Mouse (Mus musculus) testis, adult 2 months (tissue): ENCODE results near the gene Sell.

Experiments
- CTCF ChIP-seq: fragments of 200-500 bp; IDR thresholded peaks from 2 replicates; pipeline ENCODE4 v1.5.1; 2012; ENCODE audit warnings: low read depth, mild to moderate bottlenecking, inconsistent platforms, low read length, moderate library complexity; ENCODE audit not compliant: control insufficient read depth, insufficient read depth, insufficient replicate concordance
- POLR2A ChIP-seq: fragments of 200-500 bp; IDR thresholded peaks from 2 replicates; pipeline ENCODE4 v1.6.1; 2012; ENCODE audit warnings: low read depth, mild to moderate bottlenecking, inconsistent platforms, low read length, moderate library complexity; ENCODE audit not compliant: control insufficient read depth

GRCm38 (mm10) chr1:164060071-164060470 is 1.7 kb upstream of the Sell start:
- TF ChIP-seq CTCF (no peak), POLR2A (no peak)
